Mouse (Mus musculus): ENCODE measurements around the gene Hist1h3c. TPM values are rescaled to one million over a fixed set of nuclear protein-coding genes. Genes with fewer than 3 reads are reported as not detected.

Gene Hist1h3c
- total RNA-seq, 2 experiments from 2014 or later, result 11.9 to 12.2 TPM

DNA sequence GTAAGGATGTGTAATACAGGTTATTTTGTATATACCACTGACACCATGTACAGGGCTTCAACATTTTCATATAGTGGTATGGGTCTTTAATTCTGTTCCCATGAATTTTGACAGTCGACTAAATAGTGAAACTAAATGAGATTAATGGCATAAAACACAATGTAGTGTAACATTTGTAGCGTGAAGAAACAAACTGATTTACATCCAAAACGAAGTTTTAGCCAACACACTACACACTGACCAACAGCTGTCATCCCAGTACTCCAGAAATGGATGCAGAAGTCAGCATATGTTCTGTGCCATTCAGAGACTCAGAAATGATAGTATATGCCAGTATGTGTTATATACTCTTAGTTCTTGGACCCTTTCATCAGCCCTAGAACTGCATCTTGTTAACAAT lies 12.5 kb upstream of the Hist1h3c start:
- DNase-seq (ENCODE audit: low spot score in 2 of 2), result no peak

- no peak for DNase-seq (ENCODE audit: low spot score in 2 of 2)
Observed at GRCm38 (mm10) chr13:23757211-23757773, 11.9 kb upstream of the Hist1h3c start.

- DNase-seq (ENCODE audit: low spot score in 2 of 2), result peak; percentile 72 to 92
Observed at GRCm38 (mm10) chr13:23756790-23757189, 11.4 kb upstream of the Hist1h3c start, which contains the start of gene Hist1h4b. Hist1h4b (plus strand) TSS chr13:23757013.

- DNase-seq (ENCODE audit: low spot score in 2 of 2), result no peak
Observed at GRCm38 (mm10) chr13:23755000-23755399, 9.6 kb upstream of the Hist1h3c start.

DNA sequence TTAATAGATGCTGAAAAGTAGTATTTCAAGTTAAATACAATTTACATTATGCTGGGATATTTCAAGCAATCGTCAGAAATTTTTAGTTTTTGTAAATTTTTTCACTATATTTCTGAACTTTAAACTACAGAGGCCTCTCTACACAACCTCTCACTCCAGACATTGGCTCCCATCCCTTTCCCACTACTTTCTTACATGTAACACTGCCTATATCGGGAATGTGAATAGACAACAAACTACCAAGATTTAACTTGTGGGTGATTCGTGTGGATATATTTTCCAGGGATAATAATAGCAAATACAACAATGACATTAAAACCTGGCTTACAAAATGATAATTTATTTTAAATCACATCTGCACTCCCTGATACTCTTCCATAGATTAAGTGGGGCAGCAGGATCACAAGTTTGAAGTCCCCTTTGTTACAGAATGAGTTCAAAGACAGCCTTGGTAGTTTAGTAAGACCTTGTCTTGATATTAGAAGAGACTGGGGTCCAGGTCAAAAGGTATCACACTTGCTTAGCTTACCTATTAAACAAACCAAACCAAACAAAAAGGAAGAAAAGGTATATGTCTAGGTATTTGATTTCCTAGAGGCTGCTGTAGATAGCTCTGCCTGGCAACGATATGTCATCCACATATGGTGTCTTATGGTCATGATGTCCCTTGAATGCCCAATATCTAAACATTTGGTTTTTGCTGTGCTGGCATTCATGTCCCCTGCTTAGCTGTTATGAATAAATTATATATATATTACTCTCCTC lies 8.1 kb upstream of the Hist1h3c start:
- DNase-seq (ENCODE audit: low spot score in 2 of 2), result no peak

- DNase-seq (ENCODE audit: low spot score in 2 of 2), result no peak
Observed at GRCm38 (mm10) chr13:23752742-23753172, 7.4 kb upstream of the Hist1h3c start.

DNA sequence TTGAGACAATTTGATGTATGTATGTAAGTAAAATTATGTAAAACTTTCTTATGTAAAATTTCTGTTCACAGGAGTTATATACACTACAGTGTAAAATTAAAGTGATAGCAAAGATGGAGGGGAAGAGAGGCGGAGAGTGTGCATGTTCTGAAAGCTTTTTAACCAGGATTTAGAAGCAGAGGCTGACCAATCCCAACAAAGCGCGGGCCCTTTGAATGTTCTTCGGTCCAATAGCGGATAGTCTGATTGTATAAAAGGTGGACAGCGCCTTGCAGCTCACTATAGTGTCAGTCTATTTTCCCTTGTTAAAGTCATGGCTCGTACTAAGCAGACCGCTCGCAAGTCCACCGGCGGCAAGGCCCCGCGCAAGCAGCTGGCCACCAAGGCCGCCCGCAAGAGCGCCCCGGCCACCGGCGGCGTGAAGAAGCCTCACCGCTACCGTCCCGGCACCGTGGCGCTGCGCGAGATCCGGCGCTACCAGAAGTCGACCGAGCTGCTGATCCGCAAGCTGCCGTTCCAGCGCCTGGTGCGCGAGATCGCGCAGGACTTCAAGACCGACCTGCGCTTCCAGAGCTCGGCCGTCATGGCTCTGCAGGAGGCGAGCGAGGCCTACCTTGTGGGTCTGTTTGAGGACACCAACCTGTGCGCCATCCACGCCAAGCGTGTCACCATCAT lies 6.8 kb upstream of the Hist1h3c start, which contains the start of gene Hist1h3b:
Gene Hist1h3b (plus strand): TSS at position 201 of the 675 bp plus-strand sequence.
- DNase-seq (ENCODE audit: low spot score in 2 of 2), result peak; percentile 87 to 94

- DNase-seq (ENCODE audit: low spot score in 2 of 2), result no peak
Observed at GRCm38 (mm10) chr13:23751478-23751956, 6.1 kb upstream of the Hist1h3c start.

- peak; percentile 41 to 73 for DNase-seq (ENCODE audit: low spot score in 2 of 2)
Observed at GRCm38 (mm10) chr13:23750839-23751477, 5.6 kb upstream of the Hist1h3c start, which contains the start of gene Hist1h2ab. Hist1h2ab (plus strand) TSS chr13:23751126.

DNA sequence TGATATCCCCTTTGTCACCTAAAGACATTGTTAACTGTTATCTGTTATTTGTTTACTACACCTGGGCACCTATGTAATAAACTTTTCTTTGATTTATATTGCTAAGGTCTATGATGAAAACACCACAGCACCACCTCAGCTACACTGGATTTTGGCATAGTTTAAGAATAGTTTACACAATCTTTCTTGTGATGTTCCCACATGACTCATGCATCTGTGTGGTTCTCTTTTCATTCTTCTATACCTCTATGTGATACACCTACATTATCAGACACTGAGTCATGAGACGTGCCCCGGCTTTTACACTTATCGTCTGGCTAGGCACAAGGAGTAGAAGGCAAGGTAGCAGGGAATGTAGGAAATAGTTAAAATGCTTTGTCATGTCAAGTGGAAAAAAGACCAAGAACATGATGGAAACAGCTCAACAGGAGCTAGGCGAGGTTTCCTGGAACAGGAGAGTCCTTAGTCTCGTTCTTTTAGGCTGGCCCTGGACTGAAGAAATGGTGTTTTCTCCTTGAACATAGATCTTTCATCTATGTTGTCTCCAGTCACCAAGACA lies 4.2 kb upstream of the Hist1h3c start:
- DNase-seq (ENCODE audit: low spot score in 2 of 2), result no peak

DNA sequence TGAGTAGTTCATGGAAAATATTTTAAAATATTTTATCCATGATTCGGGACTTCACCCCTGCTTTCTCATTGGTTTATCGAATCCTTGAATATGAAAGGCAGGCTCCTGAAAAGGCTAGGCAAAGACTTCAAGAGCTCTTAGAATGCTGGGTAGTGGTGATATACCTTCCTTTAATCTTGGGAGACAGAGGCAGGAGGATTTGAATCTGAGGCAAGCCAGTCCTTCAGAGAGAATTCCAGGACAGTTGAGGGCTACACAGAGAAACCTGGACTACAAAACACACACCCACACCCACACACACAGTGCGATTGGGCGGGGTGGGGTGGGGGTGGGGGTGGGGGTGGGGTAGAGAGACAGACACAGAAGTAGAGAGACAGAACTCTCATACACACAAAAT lies 2.5 kb upstream of the Hist1h3c start:
- DNase-seq (ENCODE audit: low spot score in 2 of 2), result no peak

- DNase-seq (ENCODE audit: low spot score in 2 of 2), result no peak
Observed at GRCm38 (mm10) chr13:23747081-23747891, 1.9 kb upstream of the Hist1h3c start.

DNA sequence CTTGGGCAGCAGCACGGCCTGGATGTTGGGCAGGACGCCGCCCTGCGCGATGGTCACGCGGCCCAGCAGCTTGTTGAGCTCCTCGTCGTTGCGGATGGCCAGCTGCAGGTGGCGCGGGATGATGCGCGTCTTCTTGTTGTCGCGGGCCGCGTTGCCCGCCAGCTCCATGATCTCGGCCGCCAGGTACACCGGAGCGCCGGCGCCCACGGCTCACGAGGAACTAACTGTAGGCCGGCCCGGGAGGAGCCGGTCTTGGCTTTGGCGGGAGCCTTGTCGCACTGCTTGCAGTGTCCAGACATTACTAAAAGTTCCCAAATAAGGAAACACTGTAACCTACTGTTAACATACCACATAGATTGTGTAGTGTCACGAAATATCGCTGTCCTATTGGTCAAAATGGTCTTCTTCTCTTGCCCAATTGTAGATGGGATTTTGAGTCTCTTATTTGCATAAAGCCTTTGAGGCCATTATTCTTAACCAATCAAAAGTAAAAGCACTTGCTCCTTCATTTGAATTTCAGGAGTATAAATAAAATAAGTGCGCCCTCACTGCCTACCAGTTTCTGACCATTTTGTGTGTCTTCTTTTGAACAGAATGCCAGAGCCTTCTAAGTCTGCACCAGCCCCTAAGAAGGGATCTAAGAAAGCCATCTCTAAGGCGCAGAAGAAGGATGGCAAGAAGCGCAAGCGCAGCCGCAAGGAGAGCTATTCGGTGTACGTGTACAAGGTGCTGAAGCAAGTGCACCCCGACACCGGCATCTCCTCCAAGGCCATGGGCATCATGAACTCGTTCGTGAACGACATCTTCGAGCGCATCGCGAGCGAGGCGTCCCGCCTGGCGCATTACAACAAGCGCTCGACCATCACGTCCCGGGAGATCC lies 1.0 kb upstream of the Hist1h3c start, which contains the start of gene Hist1h2bb:
Gene Hist1h2bb (plus strand): TSS at position 534 of the 880 bp plus-strand sequence.
- DNase-seq (ENCODE audit: low spot score in 2 of 2), result peak; percentile 74 to 92

DNA sequence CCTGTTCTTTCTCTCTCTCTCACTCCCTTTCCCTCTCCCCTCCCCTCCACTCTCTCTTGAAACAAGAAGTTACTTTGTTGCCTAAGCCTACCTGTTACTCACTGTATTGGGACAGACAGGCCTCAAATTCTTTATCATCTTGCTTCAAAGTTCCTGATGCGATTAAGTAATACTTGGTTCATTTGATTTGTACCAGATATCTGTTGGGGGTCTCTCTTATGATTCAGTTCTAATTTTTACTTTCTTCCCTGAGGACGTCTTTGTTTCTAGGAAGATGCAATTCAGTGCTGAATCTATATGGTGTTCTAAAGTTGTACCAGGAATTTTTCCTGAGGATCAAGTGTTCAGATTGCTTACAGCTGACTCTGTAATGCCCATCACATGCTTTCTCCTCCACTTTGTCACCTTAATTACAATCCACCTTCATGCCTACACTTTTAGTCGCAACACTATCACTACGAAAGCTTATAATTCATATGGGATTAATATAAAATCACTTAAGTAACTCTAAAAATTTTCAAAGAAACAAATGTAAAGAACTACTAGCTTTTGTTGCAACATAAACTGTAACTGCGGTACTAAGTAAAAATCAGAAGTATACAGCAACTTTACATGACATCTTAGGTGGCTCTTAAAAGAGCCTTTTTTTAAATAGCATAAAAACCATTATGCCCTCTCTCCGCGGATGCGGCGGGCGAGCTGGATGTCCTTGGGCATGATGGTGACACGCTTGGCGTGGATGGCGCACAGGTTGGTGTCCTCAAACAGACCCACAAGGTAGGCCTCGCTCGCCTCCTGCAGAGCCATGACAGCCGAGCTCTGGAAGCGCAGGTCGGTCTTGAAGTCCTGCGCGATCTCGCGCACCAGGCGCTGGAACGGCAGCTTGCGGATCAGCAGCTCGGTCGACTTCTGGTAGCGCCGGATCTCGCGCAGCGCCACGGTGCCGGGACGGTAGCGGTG lies 701 bp downstream of the Hist1h3c start:
- no peak for DNase-seq (ENCODE audit: low spot score in 2 of 2)

- no peak for DNase-seq (ENCODE audit: low spot score in 2 of 2)
Observed at GRCm38 (mm10) chr13:23743963-23744362, 1.4 kb downstream of the Hist1h3c start.

DNA sequence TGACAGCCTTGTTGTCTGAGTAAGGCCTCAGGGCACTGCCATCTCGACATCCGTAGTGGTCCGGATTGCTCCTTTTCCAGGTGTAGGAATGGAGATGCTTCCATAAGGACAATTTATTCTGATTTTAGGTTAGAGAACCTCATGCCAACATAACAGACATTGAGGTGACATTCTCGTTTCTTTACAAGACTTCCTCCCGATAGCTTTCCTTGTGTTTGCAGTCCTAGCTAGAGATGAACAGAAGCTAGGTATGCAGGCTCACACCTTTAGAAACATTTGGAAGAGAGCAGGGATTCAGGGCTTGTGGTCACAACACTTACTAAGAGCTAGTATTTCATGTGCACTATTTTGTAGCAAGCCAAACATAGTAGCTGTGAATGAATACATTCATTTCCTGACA lies 2.2 kb downstream of the Hist1h3c start:
- no peak for DNase-seq (ENCODE audit: low spot score in 2 of 2)

DNA sequence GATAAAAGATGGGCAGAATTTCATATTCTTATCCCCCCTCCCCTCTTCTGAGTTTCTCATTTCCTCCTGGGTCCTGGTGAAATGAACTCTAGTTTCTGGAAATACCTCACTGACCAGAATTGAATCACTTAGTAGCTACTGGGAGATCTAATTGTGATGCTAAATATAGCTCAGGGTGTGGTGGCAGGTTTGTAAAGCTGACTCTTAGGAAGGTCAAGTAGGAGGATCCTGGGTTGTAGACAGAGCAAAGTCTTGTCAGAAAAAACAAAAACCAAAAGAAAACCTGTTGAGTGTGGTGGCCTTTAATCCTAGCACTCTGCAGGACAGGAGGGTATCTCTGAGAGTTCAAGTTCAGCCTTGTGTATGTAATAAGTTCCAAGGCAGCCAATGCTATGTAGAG lies 3.4 kb downstream of the Hist1h3c start:
- no peak for DNase-seq (ENCODE audit: low spot score in 2 of 2)

DNA sequence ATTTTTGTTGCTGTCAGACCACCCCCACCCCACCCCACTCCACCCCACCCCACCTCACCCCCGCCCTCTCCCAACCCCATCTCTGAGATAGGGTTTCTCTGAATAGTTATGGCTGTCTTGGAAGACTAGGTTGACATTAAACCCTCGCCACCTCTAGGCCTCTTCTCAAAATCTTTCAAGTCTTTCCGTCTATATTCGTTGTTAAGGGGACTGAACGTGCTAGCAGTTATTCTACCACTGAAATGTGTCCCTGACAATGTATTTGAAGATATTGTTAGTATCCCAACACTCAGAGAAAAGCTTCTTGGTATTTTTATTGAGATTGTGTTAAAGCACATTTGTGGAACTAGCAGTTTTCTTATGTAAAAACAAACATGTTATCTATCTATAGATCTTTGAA lies 4.5 kb downstream of the Hist1h3c start:
- DNase-seq (ENCODE audit: low spot score in 2 of 2), result no peak

Data from layer of hippocampus, postnatal 14 days (tissue).